Mouse (Mus musculus) adrenal gland, adult (tissue): Measurements from ENCODE around the gene Ksr1.
A peak's percentile ranks its signal among the peaks of the same experiment; 100 is the strongest.

Source experiments
- DNase-seq, 2 experiments: peaks; one replicate each; pipeline ENCODE4 v3.0.0; 2022 to 2023; ENCODE audit warnings: low spot score in 1 of 2; ENCODE audit not compliant: inconsistent age in 2 of 2

Ksr1 gene

DNA sequence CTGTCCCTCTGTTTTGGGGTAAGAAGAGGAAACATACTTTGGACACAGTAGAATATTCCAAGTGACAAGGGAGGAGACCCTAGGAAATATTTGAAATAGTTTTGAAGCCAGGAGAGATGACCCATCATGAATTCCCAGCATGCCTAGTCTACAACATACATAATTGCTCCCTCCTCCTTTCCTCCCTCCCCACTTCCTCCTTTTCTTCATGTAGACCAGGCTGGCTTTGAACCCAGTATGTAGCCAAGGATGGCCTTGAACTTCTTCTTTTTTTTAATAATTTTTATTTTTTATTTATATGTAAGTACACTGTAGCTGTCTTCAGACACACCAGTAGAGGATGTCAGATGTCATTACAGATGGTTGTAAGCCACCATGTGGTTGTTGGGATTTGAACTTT lies 160.7 kb downstream of the Ksr1 start:
- no peak for DNase-seq

DNA sequence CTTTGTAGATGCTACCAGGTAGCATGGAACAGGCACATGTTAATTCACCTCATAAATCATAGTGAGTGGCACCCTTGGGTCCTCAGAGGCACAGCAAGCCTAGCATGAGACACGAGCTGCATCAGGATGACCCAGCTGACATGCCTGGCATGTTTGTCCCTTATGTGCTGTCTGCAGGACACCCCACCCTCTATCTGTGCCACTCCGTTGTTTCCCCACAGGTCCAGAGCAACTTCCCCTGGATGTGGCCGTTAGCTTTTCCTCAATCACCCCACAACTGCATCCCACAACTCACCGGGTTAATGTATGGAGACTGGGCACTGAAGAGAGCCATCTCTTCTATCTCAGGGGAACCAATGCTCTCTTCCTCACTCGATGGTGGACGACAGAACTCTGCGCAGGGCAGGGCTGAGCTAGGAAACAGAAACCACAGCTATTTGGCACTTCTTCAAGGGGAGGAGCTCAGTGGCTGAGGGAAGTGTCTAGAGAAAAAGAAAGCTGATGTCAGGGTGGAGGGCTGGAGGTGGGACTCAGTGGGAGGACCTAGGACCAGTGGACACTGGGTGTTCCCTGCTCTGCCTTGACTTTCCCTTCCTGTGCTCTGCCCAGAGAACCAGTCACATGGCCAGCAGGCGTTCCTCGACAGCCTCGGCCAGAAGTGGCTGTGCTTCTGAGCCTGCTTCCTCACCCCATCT lies 161.6 kb downstream of the Ksr1 start, which contains the start of gene Lgals9:
Gene Lgals9, minus strand, starts transcription at position 464 of the 695 bp plus-strand sequence.
- DNase-seq: peak; percentile 73 to 87

DNA sequence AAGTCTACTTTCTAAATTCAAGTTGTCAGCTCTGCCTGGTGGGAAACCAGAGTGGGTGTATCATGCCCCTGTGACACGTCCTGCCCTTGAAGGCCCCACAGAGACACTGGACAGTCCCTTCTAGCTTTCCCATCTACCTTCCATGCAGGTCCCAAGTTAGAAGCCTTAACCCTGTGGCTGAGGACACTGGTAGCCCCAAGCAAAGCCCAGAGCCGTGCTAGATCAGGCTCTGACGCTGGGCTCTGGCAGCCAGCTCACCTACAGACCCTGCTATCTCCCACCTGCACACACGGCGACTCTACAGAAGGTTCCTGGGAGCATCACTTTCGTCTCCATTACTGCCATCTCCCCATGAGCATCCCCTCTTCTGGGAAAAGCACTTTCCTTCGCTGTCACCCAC lies 162.7 kb downstream of the Ksr1 start:
- no peak for DNase-seq

DNA sequence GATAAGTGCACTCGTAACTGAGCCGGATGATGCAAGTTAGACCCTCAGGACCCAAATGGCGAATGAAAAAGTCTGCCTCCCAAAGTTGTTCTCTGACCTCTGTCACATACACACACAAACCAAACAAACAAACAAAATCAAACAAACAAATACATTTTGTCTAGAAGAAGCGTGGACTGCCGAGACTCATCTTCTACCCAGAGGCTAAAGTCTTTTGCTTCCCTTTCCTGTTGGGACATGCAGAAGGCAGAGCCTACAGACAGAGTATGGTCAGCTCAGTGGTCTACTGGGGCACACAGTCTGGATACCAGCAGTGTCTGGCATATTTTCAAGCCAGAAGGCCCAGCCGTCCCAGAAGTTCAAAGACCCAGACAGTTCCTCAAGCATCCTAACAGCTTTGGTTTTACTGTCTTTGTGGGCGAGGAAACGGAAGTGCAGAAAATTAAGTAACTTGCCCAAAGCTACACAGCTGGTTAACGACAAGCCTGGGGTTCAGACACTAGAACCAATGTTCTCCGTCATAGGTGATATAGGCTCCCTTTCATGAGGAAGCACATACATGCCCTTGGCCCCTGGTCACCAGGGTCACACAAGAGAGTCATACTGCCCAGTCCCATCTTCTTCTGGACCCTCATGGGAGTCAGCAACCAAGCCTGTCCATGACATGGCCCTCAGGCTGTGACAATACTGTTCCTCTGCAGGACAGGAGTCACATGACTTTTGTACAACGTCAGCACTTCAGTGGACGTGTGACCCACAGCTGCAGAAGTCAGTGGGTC lies 163.5 kb downstream of the Ksr1 start:
- DNase-seq: no peak

DNA sequence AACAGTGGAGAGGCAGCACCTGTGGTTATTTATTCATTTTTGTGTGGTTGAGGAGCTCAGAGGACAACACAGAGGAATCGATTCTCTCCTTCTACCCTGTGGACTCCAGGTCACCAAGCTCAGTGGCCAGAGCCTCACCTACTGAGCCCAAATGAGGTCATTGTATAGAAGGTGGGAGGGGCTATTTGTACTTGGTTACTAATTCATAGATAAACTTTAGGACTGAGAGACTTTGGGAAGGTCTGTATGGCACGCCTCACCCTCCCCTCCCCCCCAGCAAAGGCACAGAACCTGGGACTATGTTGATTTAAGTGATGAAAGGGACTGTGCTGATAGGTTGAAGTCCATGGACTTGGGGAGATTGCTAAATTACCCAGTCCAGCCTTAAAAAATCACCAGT lies 164.2 kb downstream of the Ksr1 start:
- DNase-seq: no peak

DNA sequence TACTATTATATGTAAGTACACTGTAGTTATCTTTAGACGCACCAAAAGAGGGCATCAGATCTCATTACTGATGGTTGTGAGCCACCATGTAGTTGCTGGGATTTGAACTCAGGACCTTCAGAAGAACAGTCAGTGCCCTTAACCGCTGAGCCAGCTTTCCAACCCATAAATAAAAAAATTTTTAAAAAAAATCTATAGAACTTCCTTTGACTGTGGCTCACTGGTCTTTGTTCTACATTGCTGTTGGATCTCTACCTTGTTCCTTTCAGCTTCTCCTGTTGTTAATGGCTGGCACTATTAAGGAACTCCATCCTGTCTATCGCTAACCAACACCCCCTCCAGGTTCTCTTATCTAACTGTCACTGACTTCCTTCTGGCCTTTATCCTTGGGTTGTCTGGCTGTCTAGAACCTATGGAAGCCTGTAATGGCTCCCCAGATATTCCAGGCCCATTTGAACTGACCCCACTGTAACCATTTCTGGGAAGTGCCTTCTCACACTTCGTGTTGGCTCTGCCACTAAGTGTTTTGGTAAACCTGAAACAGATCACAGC lies 166.0 kb downstream of the Ksr1 start:
- no peak for DNase-seq

DNA sequence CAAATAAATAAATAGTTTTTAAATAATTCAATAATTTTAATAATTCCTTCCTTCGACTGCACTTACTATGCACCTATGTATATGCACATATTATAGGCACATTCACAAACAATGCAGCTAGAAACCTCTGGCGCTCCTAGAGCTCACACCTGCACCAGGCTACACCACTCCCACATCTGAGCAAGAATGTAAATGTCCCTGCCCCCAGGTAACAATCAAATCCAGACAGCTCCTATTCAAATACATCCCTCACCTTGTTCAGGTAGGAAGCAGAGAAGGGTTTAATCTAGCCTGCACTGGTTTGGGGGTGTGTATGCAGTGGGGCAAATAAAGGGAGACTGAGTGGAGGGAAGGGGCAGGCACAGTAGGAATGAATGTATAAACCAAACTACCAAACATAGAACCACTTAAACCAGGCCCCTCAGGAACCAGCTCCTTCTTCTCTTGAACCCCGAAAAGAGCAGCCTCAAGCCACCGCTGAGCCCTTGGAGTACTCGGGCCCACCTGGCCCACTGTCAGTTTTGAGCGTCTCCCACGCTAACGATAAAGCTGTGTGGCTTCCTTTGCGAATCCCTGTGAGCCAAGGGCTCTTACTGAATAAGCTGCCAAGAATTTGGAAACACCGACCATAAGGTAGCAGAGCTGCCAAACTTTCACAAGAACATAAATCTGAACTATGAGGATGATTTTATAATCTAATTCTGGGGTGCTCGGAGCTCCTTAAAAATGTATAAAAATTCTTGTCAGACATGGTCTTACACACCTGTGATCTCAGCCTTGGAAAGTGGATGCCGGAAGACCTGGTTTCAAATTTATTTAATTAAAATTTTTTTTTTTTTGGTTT lies 167.8 kb downstream of the Ksr1 start:
- no peak for DNase-seq

DNA sequence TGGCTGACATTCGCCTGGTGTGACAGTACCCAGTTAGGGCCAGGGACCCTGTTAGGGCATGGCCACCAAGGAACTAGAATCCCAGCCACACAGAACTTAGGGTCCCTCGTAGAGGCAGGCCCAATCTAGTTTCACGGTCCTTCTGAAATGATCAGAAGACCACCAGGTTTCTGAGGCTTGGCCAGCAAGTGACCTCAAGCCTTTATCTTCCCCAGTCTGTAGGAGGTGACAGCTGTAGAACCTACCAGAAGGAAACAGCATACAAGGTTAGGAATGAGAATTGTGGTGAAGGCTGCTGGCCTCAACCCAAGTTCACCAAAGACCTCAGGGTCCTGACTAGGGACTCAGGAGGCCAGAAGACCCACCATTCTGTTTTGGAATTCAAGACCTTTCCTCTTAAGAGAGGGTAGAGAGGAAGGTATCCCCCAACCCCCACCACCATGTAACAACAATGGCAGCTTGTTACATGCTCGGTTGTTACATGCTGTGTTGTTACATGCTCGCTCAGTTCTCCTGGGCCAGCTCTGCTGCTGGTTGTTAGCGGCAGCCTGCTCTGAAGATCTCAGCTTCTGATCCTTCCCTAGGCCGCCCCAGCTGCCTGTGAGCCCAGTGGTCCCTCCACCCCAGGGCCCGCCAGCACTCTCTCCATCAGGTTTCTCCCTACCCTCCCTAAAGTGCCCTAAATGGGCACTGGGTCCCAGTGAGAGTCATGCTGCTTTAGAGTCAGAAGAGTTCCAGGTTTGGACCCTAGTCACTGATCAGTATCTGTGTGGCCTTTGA lies 169.3 kb downstream of the Ksr1 start:
- DNase-seq: no peak

DNA sequence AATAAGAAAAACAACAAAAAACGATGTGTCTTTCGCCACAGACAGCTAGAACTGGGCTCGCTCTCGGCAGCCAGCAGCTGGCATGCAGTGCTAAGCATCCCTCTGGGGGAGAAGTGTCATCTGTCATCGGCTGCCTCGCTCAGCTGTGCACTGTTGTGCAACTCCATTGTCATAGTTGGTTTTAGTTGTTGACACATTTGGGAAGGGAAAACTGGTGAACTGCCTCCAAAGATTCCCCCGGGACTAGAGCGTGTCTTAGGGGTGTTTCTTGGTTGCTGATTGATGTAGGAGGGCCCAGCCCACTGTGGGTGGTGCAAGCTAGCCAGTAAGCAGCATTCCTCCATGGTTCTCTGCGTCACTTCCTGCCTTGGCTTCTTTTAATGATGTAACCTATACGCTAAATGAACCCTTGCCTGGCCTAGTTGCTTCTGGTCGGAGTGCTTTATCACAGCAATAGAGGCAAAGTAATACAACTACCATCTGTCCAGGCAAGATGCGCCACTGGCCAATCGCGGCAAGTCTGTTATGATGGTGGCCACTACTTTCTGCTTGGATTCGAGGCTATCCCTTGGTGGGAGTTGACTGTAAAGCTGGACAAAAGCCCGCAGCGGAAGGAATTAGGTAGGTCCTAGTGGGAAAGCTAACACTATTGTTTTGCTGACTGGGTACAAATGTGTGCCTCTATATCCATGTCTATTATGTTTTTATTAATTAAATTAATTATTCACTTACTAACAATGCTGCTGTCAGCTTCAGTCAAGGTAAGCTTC lies 172.6 kb downstream of the Ksr1 start:
- DNase-seq: peak in 1 of 2 experiments; percentile 50

DNA sequence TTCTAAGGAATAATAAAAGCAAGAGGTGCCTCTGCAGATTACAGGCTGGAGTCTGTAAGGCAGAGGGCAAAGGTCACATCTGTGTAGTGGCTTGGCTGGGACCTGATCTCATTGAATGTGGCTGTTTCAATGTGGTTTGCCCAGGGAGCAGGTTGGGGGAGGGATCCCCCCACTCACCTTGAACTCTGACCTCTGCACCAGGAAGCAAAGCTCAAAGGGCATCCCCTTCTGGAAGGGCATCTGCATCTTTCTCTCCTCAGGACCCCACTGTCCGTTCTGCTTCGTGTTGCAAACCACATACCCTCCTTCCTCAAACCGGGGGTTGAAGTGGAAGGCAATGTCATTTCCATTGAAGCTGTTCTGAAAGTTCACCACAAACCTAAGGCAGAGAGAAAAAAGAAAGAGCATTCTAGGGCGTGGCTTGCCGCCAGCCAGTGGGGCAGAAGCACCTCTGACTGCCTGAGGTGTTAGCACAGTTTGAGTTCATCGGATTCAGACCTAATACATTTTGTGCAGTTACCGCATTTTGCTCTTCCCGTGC lies 173.3 kb downstream of the Ksr1 start:
- DNase-seq: no peak

DNA sequence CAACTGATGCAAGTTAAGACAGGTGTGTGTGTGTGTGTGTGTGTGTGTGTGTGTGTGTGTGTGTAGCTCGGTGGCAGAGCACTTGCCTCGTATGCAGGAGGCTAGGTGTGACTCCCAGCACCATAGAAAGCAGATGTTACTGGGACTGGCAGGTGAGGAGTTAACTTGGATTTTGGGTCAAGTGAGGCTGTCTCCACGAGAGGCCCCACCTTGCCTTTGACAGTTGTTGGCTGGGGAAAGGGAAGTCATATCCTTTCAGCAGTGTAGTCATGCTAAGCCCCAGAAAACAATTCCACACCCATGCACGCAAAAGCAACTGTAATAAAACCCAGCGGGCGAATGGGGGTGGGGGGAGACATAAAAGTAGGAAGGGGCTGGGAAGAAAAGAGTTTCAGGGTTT lies 173.9 kb downstream of the Ksr1 start:
- no peak for DNase-seq

DNA sequence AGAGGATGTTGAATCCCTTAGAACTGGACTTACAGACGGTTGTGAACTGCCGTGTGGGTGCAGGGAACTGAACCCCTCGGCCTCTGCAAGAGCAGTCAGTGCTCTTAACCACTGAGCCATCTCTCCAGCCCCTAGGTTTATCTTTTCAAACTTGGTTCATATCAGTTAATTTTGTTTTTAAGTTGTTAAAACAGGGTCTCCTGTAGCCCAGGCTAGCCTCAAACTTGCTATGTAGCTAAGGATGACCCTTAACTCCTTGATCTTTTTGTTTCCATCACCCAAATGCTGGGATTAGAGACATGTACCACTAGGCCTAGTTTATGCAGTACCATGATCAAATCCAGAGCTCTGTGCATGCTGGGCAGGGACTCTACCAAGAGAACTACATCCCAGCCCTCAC lies 174.5 kb downstream of the Ksr1 start:
- no peak for DNase-seq

DNA sequence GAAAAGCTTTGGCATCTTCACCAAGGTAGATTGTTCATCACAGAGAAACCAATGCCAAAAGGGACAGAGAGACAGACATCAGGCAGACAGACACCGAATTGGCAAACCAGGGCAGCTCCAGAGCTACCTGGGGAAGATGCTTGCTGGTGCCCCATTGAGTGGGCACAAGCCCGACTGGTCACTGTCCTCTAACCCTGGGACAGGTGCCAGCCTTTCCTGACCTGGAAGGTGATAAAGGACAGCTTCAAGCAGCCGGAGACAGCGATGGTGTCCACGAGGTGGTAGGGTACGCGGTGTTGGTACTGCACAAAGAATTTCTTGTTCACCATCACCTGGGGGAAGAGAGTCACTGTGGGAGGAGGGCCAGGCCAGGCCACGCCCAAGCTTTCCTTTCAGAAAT lies 175.1 kb downstream of the Ksr1 start:
- DNase-seq: no peak

DNA sequence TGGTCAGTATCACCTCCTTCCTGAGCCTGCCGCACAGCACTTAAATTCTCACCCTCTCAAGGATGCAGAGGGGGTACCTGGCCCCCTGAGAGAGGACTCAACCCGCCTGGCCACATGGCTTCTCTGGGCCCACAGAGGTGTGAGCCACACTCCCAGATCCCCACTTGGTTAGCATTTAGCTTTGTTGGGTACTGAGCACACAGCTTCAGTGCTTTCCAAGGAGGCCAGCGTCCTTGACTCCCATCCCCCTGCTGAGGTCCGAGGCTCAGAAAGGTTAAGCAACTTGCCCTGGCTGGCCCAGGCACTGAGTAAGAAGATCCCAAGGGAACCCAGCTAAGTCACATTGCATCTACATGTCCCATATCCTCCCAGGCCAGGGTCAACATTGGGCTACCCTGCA lies 178.1 kb downstream of the Ksr1 start:
- DNase-seq: no peak

DNA sequence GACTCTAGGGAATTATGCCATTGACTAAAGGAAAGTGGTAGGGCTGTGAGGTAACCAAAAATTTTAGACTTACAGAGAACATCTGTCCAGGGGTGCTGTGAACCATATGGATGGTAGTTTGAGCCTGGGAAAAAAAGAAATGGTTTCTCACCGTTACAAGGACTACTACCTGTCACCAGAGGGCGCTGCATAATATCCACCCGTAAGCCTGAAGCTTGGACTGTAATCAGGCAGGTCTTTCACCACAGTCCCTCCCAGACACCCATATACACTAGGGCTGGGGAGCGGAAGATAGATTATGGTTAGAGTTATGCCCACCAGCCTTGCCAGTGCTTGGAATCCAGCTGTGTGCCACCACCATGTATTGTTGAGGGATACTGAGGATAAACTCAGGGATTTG lies 178.8 kb downstream of the Ksr1 start:
- DNase-seq: peak; percentile 35 to 77
